Mouse (Mus musculus): ENCODE data around the gene Ociad2.

- no peak for TF ChIP-seq POLR2A (IDR thresholded peaks at IDR 0.05; ENCODE audit: borderline replicate concordance, control insufficient read depth, low read depth, low read length)
- no peak for TF ChIP-seq CTCF (IDR thresholded peaks at IDR 0.05; ENCODE audit: control insufficient read depth, insufficient read depth, low read length)
Observed at GRCm38 (mm10) chr5:73344310-73344709, 3.5 kb upstream of the Ociad2 start.
